Mouse (Mus musculus): Measurements from ENCODE around the gene Ppt2. TPM values are rescaled to one million over a fixed set of nuclear protein-coding genes. Genes with fewer than 3 reads are reported as not detected.

The Ppt2 gene
- polyA plus RNA-seq, 1 experiment from 2014 or later = 20.9 TPM

DNA sequence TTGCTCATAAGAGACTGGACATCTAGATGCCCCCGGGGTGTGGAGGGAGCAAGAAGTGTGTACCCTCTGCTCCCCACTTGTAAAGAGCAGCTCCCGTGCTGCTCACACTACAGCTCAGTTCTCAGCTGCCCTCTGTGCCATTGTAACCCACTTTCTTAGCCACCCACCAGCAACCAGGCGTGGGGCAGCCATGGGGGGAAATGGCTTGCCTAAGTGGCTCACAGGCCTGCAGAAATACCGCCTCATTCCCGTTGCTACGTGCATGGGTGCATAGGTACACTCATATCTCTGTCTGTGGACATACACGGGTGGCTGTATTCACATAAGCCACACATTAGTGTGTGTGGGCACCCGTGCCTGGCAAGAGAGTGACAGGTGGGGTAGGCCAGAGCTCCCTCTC, 34.7 kb upstream of the Ppt2 start:
- Histone ChIP-seq H3K36me3 (no peaks in the 10 kb centered on the region), H3K9ac (no peak overlapping the region), H3K27ac (no peak overlapping the region), H3K4me3 (no peak overlapping the region), H3K4me1 (peaks cover 10% of the 10 kb centered on the region), H3K4me2 (replicated peaks) (no peak overlapping the region), H3K27me3 (peaks cover 51% of the 10 kb centered on the region), H3K9me3 (replicated peaks) (no peaks in the 10 kb centered on the region)
- ATAC-seq (ENCODE audit: low FRiP score) = no peak
- WGBS = 85% methylated on average over 8 of the region's 8 CpGs

GRCm38 (mm10) chr17:34662468-34662867, 34.2 kb upstream of the Ppt2 start:
- H3K9ac ChIP-seq = no peak overlapping the region
- 78% methylated on average over 1 of the region's 1 CpGs for WGBS
- no peak overlapping the region for H3K4me3 ChIP-seq
- H3K27me3 ChIP-seq = peaks cover 47% of the 10 kb centered on the region
- no peaks in the 10 kb centered on the region for H3K36me3 ChIP-seq
- H3K4me2 ChIP-seq (replicated peaks) = no peak overlapping the region
- no peaks in the 10 kb centered on the region for H3K9me3 ChIP-seq (replicated peaks)
- no peak overlapping the region for H3K27ac ChIP-seq
- peaks cover 10% of the 10 kb centered on the region for H3K4me1 ChIP-seq
- no peak for ATAC-seq (ENCODE audit: low FRiP score)

DNA sequence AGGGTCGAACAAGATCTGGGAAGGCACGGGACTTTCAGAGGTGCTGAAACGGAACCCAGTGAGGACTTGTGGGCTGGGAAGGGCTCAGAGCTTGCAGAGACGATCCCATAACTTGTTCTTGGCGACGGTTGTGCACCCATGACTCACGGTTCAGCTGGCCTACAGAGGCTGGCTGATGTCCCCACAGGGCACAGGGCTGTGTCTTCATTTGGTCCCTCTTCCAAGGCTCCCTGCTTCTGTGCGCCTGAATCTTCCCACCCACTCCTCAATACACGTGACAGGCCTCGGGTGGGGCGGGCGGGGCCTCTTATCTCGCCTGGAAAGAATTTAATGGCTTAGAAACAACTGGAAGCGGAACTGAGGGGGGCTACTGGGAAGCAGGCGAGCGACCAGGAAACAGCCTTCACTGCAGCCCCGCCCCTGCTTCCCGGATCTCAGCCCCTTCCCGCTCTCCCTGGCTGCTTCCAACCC, 32.8 kb upstream of the Ppt2 start:
- no peaks in the 10 kb centered on the region for H3K36me3 ChIP-seq
- H3K27me3 ChIP-seq = peaks cover 42% of the 10 kb centered on the region
- 10% methylated on average over 19 of the region's 19 CpGs for WGBS
- ATAC-seq (ENCODE audit: low FRiP score) = no peak
- H3K9me3 ChIP-seq (replicated peaks) = no peaks in the 10 kb centered on the region
- no peak overlapping the region for H3K27ac ChIP-seq
- 0 out of 2 replicates have a peak overlapping the region, but pooled peaks have one; percentile 4 for H3K4me3 ChIP-seq
- peaks cover 13% of the 10 kb centered on the region for H3K4me1 ChIP-seq
- H3K4me2 ChIP-seq (replicated peaks) = peak overlapping the region; percentile 29; the same call in 1 of the 2 replicates
- H3K9ac ChIP-seq = no peak overlapping the region

DNA sequence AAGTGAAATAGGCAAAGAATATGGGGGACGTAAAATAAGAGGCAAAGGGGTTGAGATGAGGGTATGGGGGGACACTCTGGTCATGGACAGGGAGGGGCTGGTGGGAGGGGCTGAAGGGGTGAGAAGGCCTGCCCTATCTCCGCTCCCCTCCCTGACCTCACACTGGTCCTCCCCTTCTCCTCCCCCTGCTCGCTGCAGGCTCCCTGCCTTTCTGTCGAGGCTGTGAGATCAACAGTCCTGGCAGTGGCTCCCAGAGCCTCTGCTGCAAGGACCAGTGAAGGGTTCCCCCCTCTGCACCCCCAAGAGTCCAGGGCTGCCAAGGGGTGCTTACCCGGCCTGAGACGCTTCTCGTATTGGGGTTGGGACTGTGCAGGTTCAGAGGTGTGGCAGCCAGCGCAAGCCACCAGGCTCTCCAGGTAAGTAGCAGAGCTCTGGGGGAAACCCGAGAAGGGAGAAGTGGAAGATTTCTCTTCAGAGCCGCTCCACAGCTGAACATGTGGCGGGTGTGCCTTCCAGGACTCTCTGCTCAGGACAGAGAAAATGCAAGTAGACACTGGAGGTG, 32.0 kb upstream of the Ppt2 start:
- H3K4me3 ChIP-seq = no peak overlapping the region
- H3K4me1 ChIP-seq = peaks cover 13% of the 10 kb centered on the region
- no peak overlapping the region for H3K4me2 ChIP-seq (replicated peaks)
- no peak for ATAC-seq (ENCODE audit: low FRiP score)
- H3K27me3 ChIP-seq = peaks cover 38% of the 10 kb centered on the region
- H3K9ac ChIP-seq = no peak overlapping the region
- no peaks in the 10 kb centered on the region for H3K36me3 ChIP-seq
- H3K27ac ChIP-seq = no peak overlapping the region
- no peaks in the 10 kb centered on the region for H3K9me3 ChIP-seq (replicated peaks)
- 37% methylated on average over 10 of the region's 11 CpGs for WGBS

DNA sequence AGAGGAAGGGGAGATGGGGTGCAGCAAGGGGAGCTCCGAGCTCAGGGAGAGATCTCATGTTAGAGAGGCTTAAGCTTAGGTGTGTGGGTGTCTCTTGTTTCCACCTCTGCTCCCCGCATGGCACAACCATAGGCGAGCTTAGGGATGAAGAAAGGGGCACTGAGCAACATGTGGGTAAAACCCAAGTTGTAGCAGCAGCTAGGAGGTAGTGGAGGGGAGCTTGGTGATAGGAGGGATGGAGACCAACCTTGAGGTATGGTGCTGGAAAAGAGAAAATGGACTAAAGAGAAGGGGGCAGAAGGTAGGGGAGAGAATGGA, 31.5 kb upstream of the Ppt2 start:
- ATAC-seq (ENCODE audit: low FRiP score) = no peak
- Histone ChIP-seq H3K4me1 (peaks cover 13% of the 10 kb centered on the region), H3K9ac (no peak overlapping the region), H3K27me3 (peaks cover 38% of the 10 kb centered on the region), H3K4me3 (no peak overlapping the region), H3K36me3 (peaks cover 4% of the 10 kb centered on the region; the same call in 1 of the 2 replicates), H3K9me3 (replicated peaks) (no peaks in the 10 kb centered on the region), H3K4me2 (replicated peaks) (no peak overlapping the region), H3K27ac (no peak overlapping the region)
- 65% methylated on average over 3 of the region's 3 CpGs for WGBS

DNA sequence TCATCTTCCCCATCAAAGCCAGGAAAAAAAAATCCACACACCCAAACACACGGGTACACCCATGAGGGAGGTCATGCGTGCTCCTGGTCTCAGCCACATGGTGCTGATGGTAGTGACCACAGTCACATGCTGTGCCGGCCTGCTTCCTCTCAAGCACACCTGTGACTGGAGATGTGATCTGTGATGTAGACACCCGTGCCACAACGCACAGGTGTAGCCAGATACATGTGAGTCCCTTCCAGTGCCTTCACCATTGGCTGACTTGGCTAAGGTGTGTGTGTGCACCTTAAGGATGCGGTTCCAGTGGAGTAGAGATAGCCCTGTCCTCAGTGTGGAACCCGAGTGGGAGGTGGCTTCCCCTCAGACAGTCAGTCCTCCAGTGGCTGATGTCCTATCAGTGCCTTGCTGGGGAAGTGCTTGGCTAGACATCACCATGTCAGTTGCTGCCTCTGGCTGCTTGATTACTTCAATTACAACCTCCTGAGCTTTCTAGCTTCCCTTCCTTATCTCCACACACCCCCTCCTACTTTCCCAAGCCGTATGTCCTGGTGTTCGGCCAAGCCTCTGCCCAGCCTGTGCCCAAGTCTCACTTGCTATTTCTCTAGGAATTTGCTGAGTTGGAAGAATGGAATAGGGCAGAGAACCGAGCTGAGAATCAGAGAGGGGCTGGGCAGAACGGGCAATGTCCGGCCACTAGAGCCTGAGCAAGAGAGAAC, 31.0 kb upstream of the Ppt2 start:
- peaks cover 38% of the 10 kb centered on the region for H3K27me3 ChIP-seq
- ATAC-seq (ENCODE audit: low FRiP score) = no peak
- 74% methylated on average over 12 of the region's 12 CpGs for WGBS

GRCm38 (mm10) chr17:34658591-34658990, 30.3 kb upstream of the Ppt2 start:
- peaks cover 13% of the 10 kb centered on the region for H3K4me1 ChIP-seq
- 86% methylated on average over 3 of the region's 3 CpGs for WGBS
- ATAC-seq (ENCODE audit: low FRiP score) = no peak

More for the DNA sequence above, 31.0 kb upstream of the Ppt2 start:
- no peak overlapping the region for H3K9ac ChIP-seq
- H3K4me2 ChIP-seq (replicated peaks) = no peak overlapping the region
- H3K9me3 ChIP-seq (replicated peaks) = no peaks in the 10 kb centered on the region
- H3K4me3 ChIP-seq = no peak overlapping the region
- H3K4me1 ChIP-seq = peaks cover 13% of the 10 kb centered on the region
- peaks cover 9% of the 10 kb centered on the region for H3K36me3 ChIP-seq
- H3K27ac ChIP-seq = no peak overlapping the region

DNA sequence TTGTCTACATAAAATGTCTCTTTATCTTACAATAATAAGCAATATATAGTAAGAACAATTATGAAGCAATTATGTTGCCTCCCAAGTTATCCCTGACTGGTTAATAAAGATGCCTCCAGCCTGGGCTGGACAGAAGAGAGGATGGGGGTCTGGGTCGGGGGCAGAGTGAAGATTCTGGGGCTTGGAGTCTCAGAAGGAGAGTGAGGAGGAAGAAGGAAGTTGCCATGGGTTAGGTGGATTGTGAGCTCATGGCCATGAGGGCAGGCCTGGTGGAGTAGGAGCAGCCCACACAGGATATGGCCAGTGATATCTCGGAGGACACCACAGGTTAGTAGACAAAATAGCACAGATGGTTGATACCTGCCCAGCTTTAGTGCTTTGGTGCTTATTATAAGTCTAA, 29.8 kb upstream of the Ppt2 start:
- Histone ChIP-seq H3K9me3 (replicated peaks) (no peaks in the 10 kb centered on the region), H3K27me3 (peaks cover 32% of the 10 kb centered on the region), H3K9ac (no peak overlapping the region), H3K27ac (no peak overlapping the region), H3K4me2 (replicated peaks) (no peak overlapping the region), H3K4me1 (peaks cover 13% of the 10 kb centered on the region), H3K4me3 (no peak overlapping the region), H3K36me3 (peaks cover 18% of the 10 kb centered on the region)
- no peak for ATAC-seq (ENCODE audit: low FRiP score)
- whole genome bisulfite sequencing = 81% methylated on average over 2 of the region's 2 CpGs

More at GRCm38 (mm10) chr17:34658591-34658990, 30.3 kb upstream of the Ppt2 start:
- H3K36me3 ChIP-seq = peaks cover 14% of the 10 kb centered on the region
- H3K9me3 ChIP-seq (replicated peaks) = no peaks in the 10 kb centered on the region
- no peak overlapping the region for H3K4me2 ChIP-seq (replicated peaks)
- H3K27ac ChIP-seq = no peak overlapping the region
- peaks cover 35% of the 10 kb centered on the region for H3K27me3 ChIP-seq
- H3K9ac ChIP-seq = no peak overlapping the region
- no peak overlapping the region for H3K4me3 ChIP-seq

- WGBS = 37% methylated on average over 2 of the region's 2 CpGs
- H3K4me1 ChIP-seq = peaks cover 13% of the 10 kb centered on the region
- H3K4me3 ChIP-seq = no peak overlapping the region
- peaks cover 24% of the 10 kb centered on the region for H3K27me3 ChIP-seq
- H3K27ac ChIP-seq = no peak overlapping the region
- no peak overlapping the region for H3K9ac ChIP-seq
- peaks cover 27% of the 10 kb centered on the region for H3K36me3 ChIP-seq
- H3K9me3 ChIP-seq (replicated peaks) = no peaks in the 10 kb centered on the region
- H3K4me2 ChIP-seq (replicated peaks) = no peak overlapping the region
- ATAC-seq (ENCODE audit: low FRiP score) = no peak
These were observed 29.0 kb upstream of the Ppt2 start for GRCm38 (mm10) chr17:34657271-34657670.

DNA sequence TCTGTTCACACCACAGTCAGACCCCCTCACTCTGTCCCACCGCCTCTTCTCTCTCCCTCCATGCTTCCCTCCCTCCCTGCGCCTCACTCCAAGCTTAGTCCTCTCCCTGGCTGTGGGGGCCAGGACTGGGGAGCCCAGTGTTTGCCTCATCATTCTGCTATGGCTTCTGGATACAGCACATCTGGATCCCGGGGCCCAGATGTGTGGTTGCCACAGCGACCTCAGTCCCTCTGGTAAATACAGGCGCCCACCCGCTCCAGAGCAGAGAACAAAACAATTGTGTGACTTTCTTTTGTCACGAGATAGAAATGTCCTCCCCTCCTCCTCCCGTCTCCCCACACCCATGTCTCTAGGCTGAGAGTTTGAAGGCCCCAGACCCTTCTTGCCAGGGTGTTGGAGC, 28.4 kb upstream of the Ppt2 start:
- ATAC-seq (ENCODE audit: low FRiP score) = no peak
- no peak overlapping the region for H3K27ac ChIP-seq
- no peak overlapping the region for H3K4me3 ChIP-seq
- H3K4me2 ChIP-seq (replicated peaks) = no peak overlapping the region
- H3K4me1 ChIP-seq = peaks cover 13% of the 10 kb centered on the region
- H3K9ac ChIP-seq = no peak overlapping the region
- H3K27me3 ChIP-seq = peaks cover 24% of the 10 kb centered on the region
- H3K36me3 ChIP-seq = peaks cover 33% of the 10 kb centered on the region
- 28% methylated on average over 8 of the region's 8 CpGs for WGBS
- no peaks in the 10 kb centered on the region for H3K9me3 ChIP-seq (replicated peaks)

GRCm38 (mm10) chr17:34655581-34655991, 27.3 kb upstream of the Ppt2 start:
- ATAC-seq (ENCODE audit: low FRiP score) = 0 out of 2 replicates have a peak, but pooled peaks have one; percentile 20
- H3K4me2 ChIP-seq (replicated peaks) = no peak overlapping the region
- H3K36me3 ChIP-seq = peaks cover 44% of the 10 kb centered on the region
- 60% methylated on average over 3 of the region's 4 CpGs for WGBS
- peaks cover 15% of the 10 kb centered on the region for H3K27me3 ChIP-seq
- no peaks in the 10 kb centered on the region for H3K9me3 ChIP-seq (replicated peaks)
- H3K4me3 ChIP-seq = no peak overlapping the region
- peaks cover 7% of the 10 kb centered on the region; the same call in 1 of the 2 replicates for H3K4me1 ChIP-seq
- H3K9ac ChIP-seq = no peak overlapping the region
- H3K27ac ChIP-seq = no peak overlapping the region

- no peak overlapping the region for H3K4me3 ChIP-seq
- H3K27ac ChIP-seq = no peak overlapping the region
- H3K9me3 ChIP-seq (replicated peaks) = no peaks in the 10 kb centered on the region
- H3K9ac ChIP-seq = no peak overlapping the region
- H3K4me1 ChIP-seq = 0 out of 2 replicates have a peak, but pooled peaks cover 4% of the 10 kb centered on the region
- no peak for ATAC-seq (ENCODE audit: low FRiP score)
- H3K36me3 ChIP-seq = peaks cover 48% of the 10 kb centered on the region
- 81% methylated on average over 7 of the region's 7 CpGs for WGBS
- peaks cover 11% of the 10 kb centered on the region for H3K27me3 ChIP-seq
- H3K4me2 ChIP-seq (replicated peaks) = no peak overlapping the region
These were observed 26.9 kb upstream of the Ppt2 start for GRCm38 (mm10) chr17:34655160-34655559.

GRCm38 (mm10) chr17:34654392-34654791, 26.1 kb upstream of the Ppt2 start:
- Histone ChIP-seq H3K4me2 (replicated peaks) (no peak overlapping the region), H3K9me3 (replicated peaks) (no peaks in the 10 kb centered on the region), H3K27ac (no peak overlapping the region), H3K9ac (no peak overlapping the region), H3K27me3 (peaks cover 3% of the 10 kb centered on the region), H3K4me3 (no peak overlapping the region), H3K36me3 (peaks cover 56% of the 10 kb centered on the region), H3K4me1 (0 out of 2 replicates have a peak, but pooled peaks cover 4% of the 10 kb centered on the region)
- ATAC-seq (ENCODE audit: low FRiP score) = no peak
- 93% methylated on average over 13 of the region's 13 CpGs for WGBS

Measured in hindbrain, embryonic 12.5 days (tissue).